Mouse (Mus musculus): ENCODE results near the gene Rfc4.

Gene Rfc4

GRCm38 (mm10) chr16:23127673-23128375, at the start of gene Rfc4:
TSS of gene Rfc4 (minus strand) at chr16:23127737.
- peak; percentile 84 to 92 for DNase-seq (ENCODE audit: low spot score in 2 of 2)

- DNase-seq (ENCODE audit: low spot score in 2 of 2) = no peak
These were observed 48.4 kb upstream of the Rfc4 start for GRCm38 (mm10) chr16:23175956-23176355.

DNA sequence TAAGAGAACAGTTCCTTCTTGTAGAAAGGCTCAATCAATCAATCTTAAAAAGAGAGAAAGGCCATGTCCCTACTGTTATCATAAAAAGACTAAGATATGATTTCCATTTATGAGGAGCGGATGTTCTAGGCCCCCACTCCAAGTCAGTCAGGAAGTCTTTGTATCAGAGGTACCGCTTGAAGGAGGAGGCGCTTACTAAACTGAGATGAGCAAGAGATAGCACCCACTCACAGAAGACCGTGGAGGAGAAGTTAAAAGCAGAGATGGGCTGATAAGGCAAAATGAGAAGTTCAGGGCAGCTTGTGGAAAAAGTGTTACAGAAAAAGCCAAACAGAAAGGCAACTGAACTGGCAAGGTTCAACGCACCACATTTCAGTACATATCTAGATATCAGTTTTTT, 47.3 kb upstream of the Rfc4 start:
- DNase-seq (ENCODE audit: low spot score in 2 of 2) = peak; percentile 48 to 54

DNA sequence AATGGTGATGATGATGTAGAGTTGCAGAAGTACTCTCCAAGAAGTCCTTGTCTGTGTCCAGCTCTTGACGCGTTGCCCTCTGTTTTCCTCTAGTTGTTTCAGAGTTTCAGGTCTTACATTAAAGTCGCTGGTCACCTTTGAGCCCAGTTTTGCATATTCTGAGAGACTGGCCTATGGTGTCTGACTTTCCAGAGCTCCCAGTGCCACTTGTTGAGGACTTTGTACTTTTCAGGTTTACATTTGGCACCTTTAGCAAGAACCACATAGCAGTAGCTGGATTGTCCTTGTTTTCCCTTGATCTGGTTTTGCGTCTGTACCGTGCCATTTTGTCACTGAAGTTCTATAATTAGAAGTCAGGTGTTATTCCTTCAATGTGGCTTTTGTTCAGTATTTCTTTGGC, 46.4 kb upstream of the Rfc4 start:
- DNase-seq (ENCODE audit: low spot score in 2 of 2) = no peak

GRCm38 (mm10) chr16:23170813-23171212, 43.3 kb upstream of the Rfc4 start:
- DNase-seq (ENCODE audit: low spot score in 2 of 2) = no peak

GRCm38 (mm10) chr16:23167079-23167478, 39.5 kb upstream of the Rfc4 start:
- no peak for DNase-seq (ENCODE audit: low spot score in 2 of 2)

- no peak for DNase-seq (ENCODE audit: low spot score in 2 of 2)
These were observed 39.1 kb upstream of the Rfc4 start for GRCm38 (mm10) chr16:23166646-23167045.

- peak; percentile 71 to 78 for DNase-seq (ENCODE audit: low spot score in 2 of 2)
These were observed 37.9 kb upstream of the Rfc4 start for GRCm38 (mm10) chr16:23165441-23165840.

DNA sequence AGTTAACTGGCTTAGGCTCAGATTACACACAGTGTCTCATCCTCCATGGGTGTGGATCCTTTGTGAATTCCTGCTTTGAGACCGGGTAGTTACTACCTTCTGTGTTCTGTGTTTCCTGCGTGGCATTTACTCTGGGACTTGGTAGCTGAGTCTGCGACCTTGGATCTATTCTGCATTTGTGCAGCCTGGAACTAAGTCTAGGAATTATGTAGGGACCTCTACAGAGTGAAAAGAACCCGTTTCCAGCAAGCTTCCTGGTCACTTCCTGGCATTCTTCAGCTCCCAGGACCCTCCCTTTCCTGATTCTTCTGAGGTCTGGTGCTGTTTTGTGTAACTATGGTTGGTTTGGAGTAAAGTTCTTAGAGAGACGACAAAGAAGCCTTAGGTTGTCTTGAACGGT, 36.9 kb upstream of the Rfc4 start:
- DNase-seq (ENCODE audit: low spot score in 2 of 2) = no peak

DNA sequence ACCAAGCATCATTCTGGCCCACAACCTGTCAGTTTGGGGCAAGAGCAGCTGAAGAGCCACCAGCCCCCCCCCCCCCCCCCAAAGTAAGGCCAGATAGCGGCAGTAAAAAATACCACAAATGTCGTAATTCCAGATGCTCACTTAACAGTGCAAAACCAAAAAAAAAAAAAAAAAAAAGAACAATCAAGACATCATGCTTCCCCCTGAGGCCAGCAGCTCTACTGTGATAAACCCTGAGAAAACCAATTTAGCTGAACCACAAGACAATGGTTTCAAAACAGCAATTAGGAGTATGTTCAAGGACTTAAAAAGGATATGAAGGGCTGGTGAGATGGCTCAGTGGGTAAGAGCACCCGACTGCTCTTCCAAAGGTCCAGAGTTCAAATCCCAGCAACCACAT, 34.6 kb upstream of the Rfc4 start:
- no peak for DNase-seq (ENCODE audit: low spot score in 2 of 2)

DNA sequence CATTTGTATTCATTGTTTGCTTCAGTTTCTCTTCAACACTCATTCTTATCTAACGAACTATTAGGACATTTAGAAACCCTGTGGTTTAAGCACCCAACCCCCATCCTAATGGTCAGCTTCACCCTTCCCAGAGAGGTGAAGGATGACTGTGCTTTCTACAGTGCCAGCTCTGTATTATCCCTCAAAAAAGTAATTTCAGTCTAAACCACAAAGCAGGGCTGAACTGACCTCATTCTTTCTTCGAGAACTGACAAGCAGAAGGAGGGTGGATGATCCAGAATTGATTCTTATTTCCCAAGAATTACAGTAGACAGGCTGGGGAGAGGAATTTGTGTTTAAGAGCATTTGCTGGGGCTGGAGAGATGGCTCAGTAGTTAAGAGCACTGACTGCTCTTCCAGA, 32.2 kb upstream of the Rfc4 start:
- no peak for DNase-seq (ENCODE audit: low spot score in 2 of 2)

DNA sequence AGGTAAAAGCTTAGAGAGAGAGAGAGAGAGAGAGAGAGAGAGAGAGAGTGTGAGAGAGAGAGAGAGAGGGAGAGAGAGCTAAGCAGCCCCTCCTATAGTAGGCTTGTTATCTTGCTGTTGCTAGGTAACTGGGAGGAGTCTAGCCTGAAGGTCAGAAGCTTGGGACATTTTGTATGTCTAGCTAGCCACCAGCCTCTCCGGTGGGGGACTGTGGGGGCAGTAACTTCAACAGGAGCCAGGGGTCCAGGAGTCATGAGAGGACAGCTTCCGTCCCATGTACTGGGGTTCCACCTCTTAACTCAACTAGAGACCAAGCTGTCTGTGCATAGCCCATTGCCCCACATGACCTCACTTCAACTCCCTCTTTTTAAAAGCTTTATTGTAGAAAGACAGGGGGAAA, 31.4 kb upstream of the Rfc4 start:
- no peak for DNase-seq (ENCODE audit: low spot score in 2 of 2)

DNA sequence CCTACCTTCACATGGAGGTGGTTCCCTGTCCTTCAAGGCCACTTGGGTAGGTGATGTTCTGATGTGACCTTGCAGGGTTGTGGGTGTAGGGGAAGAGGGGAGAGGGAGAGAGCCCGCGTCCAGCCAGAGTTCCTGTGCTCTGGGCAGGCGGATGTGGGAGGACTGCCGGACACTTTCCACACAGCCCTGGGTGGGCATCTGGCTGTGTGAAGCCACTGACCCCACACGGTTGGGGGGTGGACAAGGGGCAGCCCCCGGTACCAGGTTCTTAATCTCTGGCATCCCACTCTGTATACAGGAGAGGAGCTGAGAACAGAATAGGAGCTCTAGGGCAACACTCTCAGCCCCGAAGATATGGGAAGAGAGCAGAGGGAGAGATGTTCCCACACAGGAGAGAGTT, 30.8 kb upstream of the Rfc4 start:
- DNase-seq (ENCODE audit: low spot score in 2 of 2) = no peak

GRCm38 (mm10) chr16:23157013-23157412, 29.5 kb upstream of the Rfc4 start:
- no peak for DNase-seq (ENCODE audit: low spot score in 2 of 2)

DNA sequence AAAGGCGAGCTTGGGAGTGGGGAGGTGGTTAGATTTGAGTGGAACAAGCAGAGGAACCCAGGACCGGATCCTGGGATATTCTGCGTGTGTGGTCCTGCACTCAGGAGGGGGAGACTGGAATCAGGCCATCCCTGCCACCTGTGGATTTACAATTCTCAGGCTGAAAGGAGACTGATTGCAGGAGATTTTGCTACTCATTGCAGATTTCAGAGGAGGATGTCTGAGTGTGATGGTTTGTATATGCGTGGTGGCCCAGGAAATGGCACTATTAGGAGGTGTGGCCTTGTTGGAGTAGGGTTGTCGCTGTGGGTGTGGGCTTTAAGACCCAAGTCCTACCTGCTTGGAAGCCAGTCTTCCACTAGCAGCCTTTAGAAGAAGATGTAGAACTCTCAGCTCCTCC, 26.7 kb upstream of the Rfc4 start:
- DNase-seq (ENCODE audit: low spot score in 2 of 2) = no peak

GRCm38 (mm10) chr16:23151423-23151822, 23.9 kb upstream of the Rfc4 start:
- peak in 1 of 2 experiments; percentile 54 for DNase-seq (ENCODE audit: low spot score in 2 of 2)

- DNase-seq (ENCODE audit: low spot score in 2 of 2) = no peak
These were observed 21.9 kb upstream of the Rfc4 start for GRCm38 (mm10) chr16:23149396-23149795.

DNA sequence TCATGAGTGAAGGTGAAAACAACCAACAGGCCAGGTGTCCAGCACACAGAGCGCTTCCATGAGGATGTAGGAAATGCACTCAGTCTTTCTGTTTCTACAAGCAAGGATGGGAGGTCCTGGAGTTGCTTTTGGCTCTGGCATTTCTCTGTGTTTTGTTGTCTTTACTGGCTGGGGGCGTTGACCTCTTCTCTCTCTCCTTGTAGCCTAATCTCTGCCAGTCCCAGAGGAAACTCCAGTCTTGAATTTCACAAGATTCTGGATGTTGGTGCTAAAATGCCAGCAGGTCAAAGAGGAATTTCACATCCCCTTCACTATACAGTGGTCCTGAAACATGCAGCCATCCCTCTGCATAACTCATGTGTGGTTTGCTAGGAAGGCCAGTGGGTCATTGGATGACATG, 21.4 kb upstream of the Rfc4 start:
- no peak for DNase-seq (ENCODE audit: low spot score in 2 of 2)

- DNase-seq (ENCODE audit: low spot score in 2 of 2) = no peak
These were observed 18.7 kb upstream of the Rfc4 start, which contains the start of gene Adipoq for GRCm38 (mm10) chr16:23146280-23146679. TSS of gene Adipoq (plus strand) at chr16:23146536.

- DNase-seq (ENCODE audit: low spot score in 2 of 2) = no peak
These were observed 17.7 kb upstream of the Rfc4 start for GRCm38 (mm10) chr16:23145211-23145610.

- peak; percentile 25 to 35 for DNase-seq (ENCODE audit: low spot score in 2 of 2)
These were observed 16.8 kb upstream of the Rfc4 start for GRCm38 (mm10) chr16:23144326-23144725.

- DNase-seq (ENCODE audit: low spot score in 2 of 2) = no peak
These were observed 13.4 kb upstream of the Rfc4 start for GRCm38 (mm10) chr16:23140911-23141310.

- no peak for DNase-seq (ENCODE audit: low spot score in 2 of 2)
These were observed 9.0 kb upstream of the Rfc4 start for GRCm38 (mm10) chr16:23136406-23136970.

Data from thymus, postnatal 10 days (tissue).